In the genomic region with DNA sequence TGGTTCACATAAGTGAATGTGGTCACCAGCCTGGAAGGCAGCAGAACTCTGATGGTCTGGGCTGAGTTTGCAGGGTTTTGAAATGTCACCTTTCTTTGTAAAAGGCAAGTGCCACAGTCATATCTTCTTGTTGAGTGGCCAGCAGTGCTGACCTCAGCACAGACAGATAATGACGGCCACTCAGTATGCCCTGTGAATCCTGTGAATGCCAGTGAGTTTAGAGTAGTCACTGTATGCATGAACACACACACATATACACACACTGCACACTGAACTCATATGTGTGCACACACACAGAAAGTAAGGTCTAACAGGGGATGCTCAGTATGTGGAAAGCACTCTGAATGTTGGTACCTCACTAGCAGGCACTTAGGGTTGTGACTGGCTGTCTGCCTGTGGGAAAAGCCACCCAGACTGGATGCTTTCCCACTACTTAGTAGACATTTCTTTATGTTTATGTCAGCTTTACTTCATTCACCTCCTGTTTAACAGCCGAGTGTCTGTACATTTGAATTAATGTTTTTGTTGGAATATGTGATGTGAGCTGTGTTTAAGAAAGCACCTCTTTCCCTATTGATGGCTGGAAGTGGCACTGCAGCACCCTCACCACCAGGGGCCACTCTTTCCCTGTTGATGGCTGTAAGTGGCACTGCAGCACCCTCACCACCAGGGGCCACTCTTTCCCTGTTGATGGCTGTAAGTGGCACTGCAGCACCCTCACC, we compare ENCODE assay signal across 15 mouse cellular contexts.
A peak's percentile ranks its signal among the peaks of the same experiment; 100 is the strongest.
DNase-seq lines count a peak whose midpoint lies in the region; ATAC-seq lines count a peak whose summit lies in the region.
"Had no signal": no experiment of that assay in that cellular context is flagged by ENCODE, and none has a peak within 500 bp of the region (broad histone marks: within the 10 kb centered on the region; RNA-seq: fewer than 3 reads in every experiment).

No protein-coding gene starts in this region.

- no peak for ATAC-seq in CD4-positive, CD25-positive, alpha-beta regulatory T cell, adult 4 months
- peak; percentile 63; the same call in 1 of the 2 replicates for ATAC-seq in heart, embryonic 12.5 days (ENCODE audit: insufficient number of reproducible peaks, low FRiP score)
- no peak for ATAC-seq in megakaryocyte, adult 5-6 weeks (ENCODE audit: poor library complexity, severe bottlenecking)

- H3K4me2 ChIP-seq in heart, embryonic 12.5 days, result no peak overlapping the region
- H3K4me2 ChIP-seq: heart, embryonic 13.5 days; hindbrain, embryonic 13.5 days; limb, embryonic 15.5 days had no signal

- peak; percentile 11 for DNase-seq in CD4-positive, CD25-positive, alpha-beta regulatory T cell, adult 2 months (ENCODE audit: low read depth, low spot score)
- no peak for DNase-seq in heart, postnatal 10 days
- DNase-seq in spleen, postnatal 14 days (ENCODE audit: low spot score in 2 of 2), result no peak
- DNase-seq in thymus, postnatal 25 days, result no peak
- DNase-seq: adrenal gland, postnatal 25 days; kidney, adult 8-10 months had no signal

- 71% methylated on average over 2 of the region's 2 CpGs for WGBS in heart, embryonic 12.5 days

- intact Hi-C loops in heart, postnatal 10 days (cut with DNase I), result no loop called here

- no peak overlapping the region for H3K9ac ChIP-seq in heart, embryonic 12.5 days
- H3K9ac ChIP-seq: heart, embryonic 13.5 days; hindbrain, embryonic 13.5 days; limb, embryonic 15.5 days had no signal

- no peaks in the 10 kb centered on the region for H3K9me3 ChIP-seq in heart, embryonic 12.5 days (replicated peaks)
- no peaks in the 10 kb centered on the region for H3K9me3 ChIP-seq in megakaryocyte, embryonic 14.5 days
- H3K9me3 ChIP-seq: heart, embryonic 13.5 days; hindbrain, embryonic 13.5 days; limb, embryonic 15.5 days had no signal

- H3K27ac ChIP-seq in heart, embryonic 12.5 days (ENCODE audit: poor library complexity, severe bottlenecking), result no peak overlapping the region
- H3K27ac ChIP-seq: gastrocnemius, adult 2 months; heart, embryonic 13.5 days; hindbrain, embryonic 13.5 days; limb, embryonic 15.5 days had no signal

- H3K4me3 ChIP-seq in heart, embryonic 12.5 days, result no peak overlapping the region
- peak overlapping the region; percentile 75 for H3K4me3 ChIP-seq in megakaryocyte, embryonic 14.5 days (replicated peaks)
- H3K4me3 ChIP-seq: gastrocnemius, adult 2 months; heart, embryonic 13.5 days; hindbrain, embryonic 13.5 days; limb, embryonic 15.5 days; myocyte had no signal

- H3K27me3 ChIP-seq in heart, embryonic 12.5 days (replicated peaks), result no peaks in the 10 kb centered on the region
- no peaks in the 10 kb centered on the region for H3K27me3 ChIP-seq in megakaryocyte, embryonic 14.5 days (replicated peaks)
- H3K27me3 ChIP-seq: heart, embryonic 13.5 days; hindbrain, embryonic 13.5 days; limb, embryonic 15.5 days had no signal

- H3K4me1 ChIP-seq in heart, embryonic 12.5 days (replicated peaks), result peaks cover 12% of the 10 kb centered on the region
- H3K4me1 ChIP-seq in megakaryocyte, embryonic 14.5 days, result peaks cover 88% of the 10 kb centered on the region
- H3K4me1 ChIP-seq: limb, embryonic 15.5 days had no signal

- no peaks in the 10 kb centered on the region for H3K36me3 ChIP-seq in heart, embryonic 12.5 days
- H3K36me3 ChIP-seq in megakaryocyte, embryonic 14.5 days (replicated peaks; ENCODE audit: low read length), result peaks cover 84% of the 10 kb centered on the region
